In genomic region chr7:78111291-78111690, GRCm38 (mm10) we compare ENCODE assay signal across 30 mouse cellular contexts.
A peak's percentile ranks its signal among the peaks of the same experiment; 100 is the strongest.
DNase-seq lines count a peak whose midpoint lies in the region; ATAC-seq and TF ChIP-seq lines count a peak whose summit lies in the region.
"Had no signal": no experiment of that assay in that cellular context is flagged by ENCODE, and none has a peak within 500 bp of the region (broad histone marks: within the 10 kb centered on the region; RNA-seq: fewer than 3 reads in every experiment).

No protein-coding gene starts in this region.

- H3K36me3 ChIP-seq in midbrain, postnatal 0 days (ENCODE audit: insufficient read depth, low read length): no peaks in the 10 kb centered on the region
- H3K36me3 ChIP-seq in midbrain, embryonic 10.5 days: no peaks in the 10 kb centered on the region
- no peaks in the 10 kb centered on the region for H3K36me3 ChIP-seq in hindbrain, embryonic 14.5 days (replicated peaks; ENCODE audit: control insufficient read depth, insufficient read depth)
- H3K36me3 ChIP-seq: embryonic facial prominence, embryonic 10.5 days; embryonic facial prominence, embryonic 13.5 days; forebrain, embryonic 12.5 days; forebrain, embryonic 15.5 days; G1E; heart, embryonic 12.5 days; heart, embryonic 15.5 days; hindbrain, embryonic 10.5 days; hindbrain, embryonic 13.5 days had no signal

- H3K9me3 ChIP-seq in midbrain, postnatal 0 days (ENCODE audit: low read length): no peaks in the 10 kb centered on the region
- no peaks in the 10 kb centered on the region for H3K9me3 ChIP-seq in midbrain, embryonic 10.5 days (replicated peaks)
- H3K9me3 ChIP-seq in hindbrain, embryonic 14.5 days (ENCODE audit: control insufficient read depth, low read length): no peaks in the 10 kb centered on the region
- H3K9me3 ChIP-seq: embryonic facial prominence, embryonic 10.5 days; embryonic facial prominence, embryonic 13.5 days; forebrain, embryonic 12.5 days; forebrain, embryonic 15.5 days; heart, embryonic 12.5 days; heart, embryonic 15.5 days; hindbrain, embryonic 10.5 days; hindbrain, embryonic 13.5 days had no signal

- H3K27ac ChIP-seq in midbrain, postnatal 0 days (ENCODE audit: low read depth, low read length): no peak overlapping the region
- no peak overlapping the region for H3K27ac ChIP-seq in midbrain, embryonic 10.5 days (replicated peaks)
- no peak overlapping the region for H3K27ac ChIP-seq in hindbrain, embryonic 14.5 days
- H3K27ac ChIP-seq: embryonic facial prominence, embryonic 10.5 days; embryonic facial prominence, embryonic 13.5 days; forebrain, embryonic 12.5 days; forebrain, embryonic 15.5 days; heart, embryonic 15.5 days; hindbrain, embryonic 10.5 days; hindbrain, embryonic 13.5 days; hindbrain, postnatal 0 days had no signal

- TF ChIP-seq CTCF in midbrain, postnatal 0 days (IDR thresholded peaks at IDR 0.05): no peak

- H3K27me3 ChIP-seq in midbrain, postnatal 0 days (ENCODE audit: insufficient read depth, low read length): no peaks in the 10 kb centered on the region
- H3K27me3 ChIP-seq in midbrain, embryonic 10.5 days (ENCODE audit: low read depth, poor library complexity, severe bottlenecking): peaks cover 8% of the 10 kb centered on the region; the same call in 1 of the 2 replicates
- H3K27me3 ChIP-seq in hindbrain, embryonic 14.5 days (ENCODE audit: control insufficient read depth, insufficient read depth, low read length): no peaks in the 10 kb centered on the region
- H3K27me3 ChIP-seq: CH12.LX; embryonic facial prominence, embryonic 13.5 days; forebrain, embryonic 12.5 days; forebrain, embryonic 15.5 days; heart, embryonic 12.5 days; heart, embryonic 15.5 days; hindbrain, embryonic 13.5 days; Patski had no signal

- ATAC-seq in midbrain, postnatal 0 days (ENCODE audit: low FRiP score): no peak
- no peak for ATAC-seq in hindbrain, embryonic 14.5 days (ENCODE audit: low FRiP score)
- ATAC-seq: forebrain, embryonic 15.5 days; hindbrain, postnatal 0 days; inflammation-experienced regulatory T-cells, adult 6 months; intestine, embryonic 16.5 days; Patski had no signal

- H3K9ac ChIP-seq in midbrain, postnatal 0 days (replicated peaks; ENCODE audit: low read length, poor library complexity, severe bottlenecking): no peak overlapping the region
- H3K9ac ChIP-seq in hindbrain, embryonic 14.5 days: no peak overlapping the region
- H3K9ac ChIP-seq: embryonic facial prominence, embryonic 13.5 days; forebrain, embryonic 12.5 days; forebrain, embryonic 15.5 days; heart, embryonic 12.5 days; heart, embryonic 15.5 days; hindbrain, embryonic 13.5 days had no signal

- H3K4me2 ChIP-seq in midbrain, postnatal 0 days (ENCODE audit: low read depth, low read length, poor library complexity, severe bottlenecking): no peak overlapping the region
- H3K4me2 ChIP-seq in hindbrain, embryonic 14.5 days (replicated peaks): no peak overlapping the region
- H3K4me2 ChIP-seq: embryonic facial prominence, embryonic 13.5 days; forebrain, embryonic 12.5 days; forebrain, embryonic 15.5 days; heart, embryonic 12.5 days; heart, embryonic 15.5 days; hindbrain, embryonic 13.5 days had no signal

- DNase-seq in cerebellum, postnatal 14 days: peak; percentile 34 to 48
- no peak for DNase-seq in cerebellum, postnatal 4 days (ENCODE audit: low spot score in 2 of 2)
- peak; percentile 6 for DNase-seq in midbrain, postnatal 0 days (ENCODE audit: low spot score)
- no peak for DNase-seq in midbrain, embryonic 10.5 days (ENCODE audit: low spot score)
- DNase-seq in brain, adult 2 months (ENCODE audit: low read depth, low spot score): peak; percentile 3
- DNase-seq in hindbrain, embryonic 14.5 days (ENCODE audit: low spot score): no peak
- DNase-seq: adrenal gland, postnatal 10 days; adrenal gland, postnatal 36 days; B cell, adult 2 months; cerebellum, adult 9-11 months; embryo, embryonic 11 days; gastrocnemius, postnatal 25 days; heart, adult 18-20 months; heart, postnatal 10 days; heart, postnatal 36 days had no signal

- WGBS in midbrain, postnatal 0 days: 85% methylated on average over 6 of the region's 6 CpGs
- 92% methylated on average over 6 of the region's 6 CpGs for WGBS in midbrain, embryonic 10.5 days
- WGBS in hindbrain, embryonic 14.5 days: 79% methylated on average over 6 of the region's 6 CpGs

- no peak overlapping the region for H3K4me3 ChIP-seq in midbrain, postnatal 0 days (ENCODE audit: low read depth, low read length)
- H3K4me3 ChIP-seq in midbrain, embryonic 10.5 days: no peak overlapping the region
- no peak overlapping the region for H3K4me3 ChIP-seq in hindbrain, embryonic 14.5 days (replicated peaks; ENCODE audit: low read length)
- H3K4me3 ChIP-seq: embryonic facial prominence, embryonic 10.5 days; embryonic facial prominence, embryonic 13.5 days; erythroblast, embryonic 14.5 days; forebrain, embryonic 12.5 days; forebrain, embryonic 15.5 days; heart, embryonic 12.5 days; heart, embryonic 15.5 days; hindbrain, embryonic 10.5 days; hindbrain, embryonic 13.5 days had no signal

- no peaks in the 10 kb centered on the region for H3K4me1 ChIP-seq in midbrain, postnatal 0 days (ENCODE audit: insufficient read depth, low read length)
- H3K4me1 ChIP-seq in midbrain, embryonic 10.5 days: no peaks in the 10 kb centered on the region
- no peaks in the 10 kb centered on the region for H3K4me1 ChIP-seq in hindbrain, embryonic 14.5 days (replicated peaks; ENCODE audit: control insufficient read depth, insufficient read depth, low read length)
- H3K4me1 ChIP-seq: embryonic facial prominence, embryonic 10.5 days; embryonic facial prominence, embryonic 13.5 days; forebrain, embryonic 12.5 days; forebrain, embryonic 15.5 days; heart, embryonic 12.5 days; heart, embryonic 15.5 days; hindbrain, embryonic 10.5 days; hindbrain, embryonic 13.5 days had no signal

Comparison
In these comparisons a context has a peak if more than half of its experiments do, and no peak if none do; other contexts are left out.
1. DNase-seq: peak in cerebellum, postnatal 14 days (2 of 2), midbrain, postnatal 0 days (single experiment) and brain, adult 2 months (single experiment); none in cerebellum, postnatal 4 days (0 of 2), midbrain, embryonic 10.5 days (single experiment) and hindbrain, embryonic 14.5 days (single experiment).